Mouse (Mus musculus) heart, embryonic 14.5 days (tissue): ENCODE results near the gene Nab2. TPM values are rescaled to one million over a fixed set of nuclear protein-coding genes. Genes with fewer than 3 reads are reported as not detected.
"Not testable (repeated sequence)": the region's sequence is repeated elsewhere in the genome, so short reads cannot be mapped to it uniquely, and the experiment has no call there.

Experiments
- ATAC-seq: fragments of 200-750 bp; cut with Nextera tagmentation; 2 replicates; pipeline ENCODE4 v1.8.0; 2017; ENCODE audit warnings: low read depth, moderate TSS enrichment; ENCODE audit not compliant: insufficient number of reproducible peaks, insufficient read depth, low FRiP score
- H3K27ac ChIP-seq, 2 experiments: fragments of 200-500 bp in 1 of 2; fragments of 300-500 bp in 1 of 2; sonication (generic) in 1 of 2; replicated peaks in 1 of 2; 2 replicates each; pipeline ENCODE4 v1.5.1; 2012 to 2014; ENCODE audit warnings: low read depth in 2 of 2, low read length in 2 of 2, control low read depth in 1 of 2, mild to moderate bottlenecking in 1 of 2, mixed read lengths in 1 of 2; ENCODE audit not compliant: control insufficient read depth in 1 of 2, insufficient read depth in 1 of 2
- H3K27me3 ChIP-seq: fragments of 300-500 bp; sonication (generic); 2 replicates; pipeline ENCODE4 v1.6.1; 2014; ENCODE audit warnings: mild to moderate bottlenecking, low read length, control low read depth; ENCODE audit not compliant: control insufficient read depth, insufficient read depth
- H3K36me3 ChIP-seq: fragments of 300-500 bp; sonication (generic); 2 replicates; pipeline ENCODE4 v1.6.1; 2014; ENCODE audit warnings: mild to moderate bottlenecking, control low read depth, low read length, mixed read lengths; ENCODE audit not compliant: control insufficient read depth, insufficient read depth
- H3K4me1 ChIP-seq, 2 experiments: fragments of 200-500 bp in 1 of 2; fragments of 300-500 bp in 1 of 2; sonication (generic) in 1 of 2; 2 replicates each; pipeline ENCODE4 v1.6.1; 2012 to 2014; ENCODE audit warnings: low read length in 2 of 2, control low read depth in 1 of 2, mixed read lengths in 1 of 2; ENCODE audit not compliant: control insufficient read depth in 2 of 2, insufficient read depth in 2 of 2
- H3K4me2 ChIP-seq: fragments of 300-500 bp; sonication (generic); 2 replicates; pipeline ENCODE4 v1.6.1; 2014; ENCODE audit warnings: mild to moderate bottlenecking, low read length
- H3K4me3 ChIP-seq, 2 experiments: fragments of 200-500 bp in 1 of 2; fragments of 300-500 bp in 1 of 2; sonication (generic) in 1 of 2; 2 replicates each; pipeline ENCODE4 v1.5.1; 2012 to 2014; ENCODE audit warnings: low read length in 2 of 2, mild to moderate bottlenecking in 2 of 2, control low read depth in 1 of 2, low read depth in 1 of 2, moderate library complexity in 1 of 2; ENCODE audit not compliant: control insufficient read depth in 1 of 2, insufficient read depth in 1 of 2
- H3K9ac ChIP-seq: fragments of 300-500 bp; sonication (generic); 2 replicates; pipeline ENCODE4 v1.6.1; 2014; ENCODE audit warnings: mild to moderate bottlenecking, low read length
- H3K9me3 ChIP-seq: fragments of 300-500 bp; sonication (generic); 2 replicates; pipeline ENCODE4 v1.6.1; 2016; ENCODE audit warnings: low read length, control low read depth; ENCODE audit not compliant: control insufficient read depth
- WGBS: fragments of 180-500 bp; shearing (Covaris S2); extraction: QIAGEN DNeasy Blood & Tissue Kit; methylation state at CpG from one replicate; pipeline ENCODE4 v1.1.7; 2014; 5-methylcytosine and 5-hydroxymethylcytosine counted together
- polyA plus RNA-seq: library from polyadenylated mRNA; unstranded; fragments of >200 nt; fragmentation: Nextera tagmentation; extraction: Ambion mirVana; gene quantifications from 2 replicates; pipeline ENCODE4 v1.2.1, GENCODE M21; 2014

The Nab2 gene
- polyA plus RNA-seq, 1 experiment from 2014 or later, result 9.0 TPM

- Histone ChIP-seq H3K36me3 (peaks cover 82% of the 10 kb centered on the region), H3K4me1 (peaks cover 12 to 20% of the 10 kb centered on the region in 2 experiments)
- not testable (repeated sequence) for H3K9me3 ChIP-seq, H3K4me2 ChIP-seq, ATAC-seq, H3K27me3 ChIP-seq, H3K4me3 ChIP-seq, H3K27ac ChIP-seq, H3K9ac ChIP-seq
- 59% methylated on average over 6 of the region's 6 CpGs for WGBS
These were observed 10.8 kb downstream of the Nab2 start for GRCm38 (mm10) chr10:127657617-127658016.

GRCm38 (mm10) chr10:127654970-127655579 is 13.3 kb downstream of the Nab2 start:
- Histone ChIP-seq H3K27ac (no peak overlapping the region), H3K27me3 (no peaks in the 10 kb centered on the region), H3K4me1 (no peaks in the 10 kb centered on the region), H3K9ac (no peak overlapping the region), H3K36me3 (peaks cover 91% of the 10 kb centered on the region), H3K4me3 (no peak overlapping the region), H3K9me3 (no peaks in the 10 kb centered on the region), H3K4me2 (no peak overlapping the region)
- no peak for ATAC-seq
- WGBS, result 76% methylated on average over 16 of the region's 16 CpGs

- Histone ChIP-seq H3K36me3 (peaks cover 87% of the 10 kb centered on the region), H3K27ac (no peak overlapping the region)
- 0 out of 2 replicates have a peak, but pooled peaks have one; percentile 13 for ATAC-seq
These were observed 15.3 kb downstream of the Nab2 start for GRCm38 (mm10) chr10:127652906-127653638.

GRCm38 (mm10) chr10:127645791-127646190 is 22.6 kb downstream of the Nab2 start:
- 61% methylated on average over 2 of the region's 2 CpGs for WGBS
- peaks cover 38% of the 10 kb centered on the region for H3K36me3 ChIP-seq
- no peak for ATAC-seq

More at GRCm38 (mm10) chr10:127652906-127653638, 15.3 kb downstream of the Nab2 start:
- H3K27me3 ChIP-seq, result no peaks in the 10 kb centered on the region
- H3K4me1 ChIP-seq, result no peaks in the 10 kb centered on the region
- H3K4me3 ChIP-seq, result no peak overlapping the region
- H3K9ac ChIP-seq, result no peak overlapping the region
- no peaks in the 10 kb centered on the region for H3K9me3 ChIP-seq
- 0 out of 2 replicates have a peak overlapping the region, but pooled peaks have one; percentile 6 for H3K4me2 ChIP-seq
- 49% methylated on average over 21 of the region's 21 CpGs for WGBS

GRCm38 (mm10) chr10:127643553-127644238 is 24.7 kb downstream of the Nab2 start:
- peak overlapping the region; percentile 89 to 94 for H3K27ac ChIP-seq
- peaks cover 20% of the 10 kb centered on the region for H3K36me3 ChIP-seq
- ATAC-seq, result peak; percentile 68
- peaks cover 7 to 12% of the 10 kb centered on the region in 2 experiments for H3K4me1 ChIP-seq
- no peaks in the 10 kb centered on the region for H3K9me3 ChIP-seq
- peak overlapping the region; percentile 66 to 70 for H3K4me3 ChIP-seq
- peak overlapping the region; percentile 92 for H3K9ac ChIP-seq
- H3K27me3 ChIP-seq, result no peaks in the 10 kb centered on the region
- peak overlapping the region; percentile 94 for H3K4me2 ChIP-seq
- 1% methylated on average over 25 of the region's 25 CpGs for WGBS

More at GRCm38 (mm10) chr10:127645791-127646190, 22.6 kb downstream of the Nab2 start:
- Histone ChIP-seq H3K9ac (no peak overlapping the region), H3K9me3 (no peaks in the 10 kb centered on the region), H3K27ac (no peak overlapping the region), H3K4me2 (no peak overlapping the region), H3K4me3 (no peak overlapping the region), H3K27me3 (no peaks in the 10 kb centered on the region), H3K4me1 (peaks cover 7 to 12% of the 10 kb centered on the region in 2 experiments)

- WGBS, result under 1% methylated on average over 36 of the region's 37 CpGs
- no peaks in the 10 kb centered on the region for H3K27me3 ChIP-seq
- peak within 1 kb of the TSS; percentile 66 to 70 for H3K4me3 ChIP-seq
- H3K4me1 ChIP-seq, result peaks cover 7 to 12% of the 10 kb centered on the region in 2 experiments
- peak within 1 kb of the TSS; percentile 89 to 94 for H3K27ac ChIP-seq
- peak within 1 kb of the TSS; percentile 94 for H3K4me2 ChIP-seq
- peaks cover 13% of the 10 kb centered on the region for H3K36me3 ChIP-seq
- H3K9me3 ChIP-seq, result no peaks in the 10 kb centered on the region
- H3K9ac ChIP-seq, result peak within 1 kb of the TSS; percentile 92
- peak; percentile 62 for ATAC-seq
These were observed 25.4 kb downstream of the Nab2 start, which contains the start of gene Stat6 for GRCm38 (mm10) chr10:127642772-127643552. TSS of gene Stat6 (plus strand) at chr10:127642986.
